Mouse (Mus musculus) left cerebral cortex, postnatal 14 days (tissue): Measurements from ENCODE around the gene Dnah1. TPM values are rescaled to one million over a fixed set of nuclear protein-coding genes. Genes with fewer than 3 reads are reported as not detected.

ENCODE experiments used
- DNase-seq, 2 experiments: peaks; one replicate each; pipeline ENCODE4 v3.0.0; 2021 to 2022; ENCODE audit warnings: low spot score in 2 of 2, mixed read lengths in 1 of 2
- intact Hi-C: fragments of 180-260 bp; cut with DNase I; formaldehyde crosslinking; loops from one replicate; pipeline ENCODE4 v1.15.1; 2025
- total RNA-seq, 2 experiments: library from RNA; stranded (reverse); gene quantifications; 2 replicates each; pipeline ENCODE4 v1.2.3; 2021

Gene Dnah1
- total RNA-seq, 2 experiments from 2014 or later, result 2.0 to 3.0 TPM

- DNase-seq, result no peak
- intact Hi-C loops, result no loop called here
Observed at GRCm38 (mm10) chr14:31212499-31212898, 111.2 kb downstream of the Dnah1 start.

- intact Hi-C loops, result no loop called here
- no peak for DNase-seq
Observed at GRCm38 (mm10) chr14:31211854-31212253, 111.8 kb downstream of the Dnah1 start.

Other genes with a start within 250 kb of the Dnah1 start
- gene Smim4, start 194.9 kb downstream of the Dnah1 start, total RNA-seq, result 10 to 100 TPM; 27.3 to 28.2 TPM
- 1 to 10 TPM; 5.7 to 6.4 TPM for gene Nt5dc2, start 192.8 kb downstream of the Dnah1 start, total RNA-seq
- gene Stab1, start 155.3 kb downstream of the Dnah1 start, total RNA-seq, result 10 to 100 TPM; 26.8 to 31.4 TPM
- 10 to 100 TPM; 25.5 to 36.3 TPM for gene Tnnc1, start 115.6 kb downstream of the Dnah1 start, total RNA-seq
- gene Nisch, start 107.0 kb downstream of the Dnah1 start, total RNA-seq, result 100 to 1,000 TPM; 393 to 408 TPM
- gene Sema3g, start 106.0 kb downstream of the Dnah1 start, total RNA-seq, result 1 to 10 TPM; 4.8 to 5.8 TPM
- gene Phf7, start 72.6 kb downstream of the Dnah1 start, total RNA-seq, result 1 to 10 TPM; 3.5 to 4.2 TPM
- 100 to 1,000 TPM; 132 to 133 TPM for gene Bap1, start 72.4 kb downstream of the Dnah1 start, total RNA-seq
- gene Capn7, start 12.7 kb upstream of the Dnah1 start, total RNA-seq, result 10 to 100 TPM; 34.3 to 36.7 TPM
- gene Sh3bp5, start 112.2 kb upstream of the Dnah1 start, total RNA-seq, result 10 to 100 TPM; 73.5 to 73.9 TPM
- 10 to 100 TPM; 15.8 to 16.6 TPM for gene Eaf1, start 170.5 kb upstream of the Dnah1 start, total RNA-seq
- 10 to 100 TPM; 24.9 to 29.4 TPM for gene Mettl6, start 171.1 kb upstream of the Dnah1 start, total RNA-seq